Mouse (Mus musculus) layer of hippocampus, adult 2 months (tissue): ENCODE measurements at regions not wholly inside any gene's neighbourhood (a gene's known extent, or its start where the extent isn't known, plus 50 kb on each side); places are given as distances from the start of the nearest gene placed in this dataset.

Experiments used
- DNase-seq, 2 experiments: peaks; one replicate each; pipeline ENCODE4 v3.0.0; 2022; ENCODE audit warnings: low spot score in 2 of 2
- H3K27ac ChIP-seq: fragments of 200-600 bp; 2 replicates; pipeline ENCODE4 v1.8.1; 2022
- H3K4me3 ChIP-seq: fragments of 200-600 bp; 2 replicates; pipeline ENCODE4 v1.8.1; 2022; ENCODE audit warnings: mild to moderate bottlenecking
- CTCF ChIP-seq: fragments of 200-600 bp; conservative IDR thresholded peaks from 2 replicates; pipeline ENCODE4 v1.8.1; 2022; ENCODE audit warnings: antibody characterized with exemption, mild to moderate bottlenecking, moderate library complexity

DNA sequence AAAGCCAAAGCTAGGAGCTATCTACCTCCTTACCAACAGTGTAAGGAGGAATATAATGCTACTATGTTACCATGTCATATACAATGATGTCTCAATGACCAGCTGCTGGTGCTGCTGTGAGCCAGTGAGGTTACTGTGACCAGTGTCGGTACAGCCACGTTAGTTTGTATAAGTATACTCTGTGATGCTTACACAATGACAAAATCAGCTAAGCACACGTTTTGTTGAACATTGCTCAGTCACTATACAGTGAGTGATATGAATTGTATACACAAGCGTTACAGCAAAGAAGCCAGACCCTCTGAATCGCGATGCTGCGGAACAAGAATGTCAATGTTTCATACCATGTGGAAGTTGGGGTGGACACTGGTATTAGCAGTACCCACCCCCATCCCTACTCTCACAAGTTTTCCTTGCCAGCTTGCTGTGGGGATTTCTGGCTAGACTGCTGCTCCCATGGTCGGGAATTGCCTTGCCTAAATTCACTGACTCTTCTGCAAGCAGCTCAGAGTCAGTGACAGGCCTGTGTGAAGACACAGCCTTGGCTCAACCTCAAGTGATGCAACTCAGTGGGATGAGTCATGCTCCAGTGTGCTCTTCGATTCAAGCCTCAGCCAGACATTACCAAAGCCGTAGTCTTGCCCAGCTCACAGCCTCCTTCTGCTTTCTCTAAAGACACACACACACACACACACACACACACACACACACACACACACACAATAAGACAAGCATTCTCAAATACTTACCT, 96.5 kb upstream of the Plcb4 start:
- TF ChIP-seq CTCF: no peak
- DNase-seq: peak; percentile 17 to 45
- H3K4me3 ChIP-seq: no peak overlapping the region
- H3K27ac ChIP-seq: no peak overlapping the region

DNA sequence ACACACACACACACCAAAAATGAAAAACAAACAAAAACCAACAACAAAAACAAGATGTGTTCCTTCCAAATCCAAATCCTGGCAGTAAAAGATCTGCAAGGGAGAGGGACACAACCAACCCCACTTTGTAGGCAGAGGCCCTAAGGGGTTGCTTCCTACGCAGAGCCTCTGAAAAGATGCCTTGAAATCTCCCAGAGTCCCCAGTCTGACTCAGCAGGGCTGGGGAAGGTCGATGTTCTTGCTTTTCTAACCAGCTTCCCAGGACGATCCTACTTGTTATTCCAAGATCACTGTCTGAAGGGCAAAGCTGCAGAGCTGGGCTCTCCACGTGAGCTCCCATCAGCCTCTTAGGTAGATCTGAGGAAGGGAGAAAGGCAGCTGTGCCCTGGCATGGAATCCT, 94.6 kb upstream of the Plcb4 start:
- no peak for DNase-seq
- Histone ChIP-seq H3K4me3 (no peak overlapping the region), H3K27ac (no peak overlapping the region)
- TF ChIP-seq CTCF: no peak

GRCm38 (mm10) chr2:135568350-135568749, 90.5 kb upstream of the Plcb4 start:
- DNase-seq: no peak
- no peak overlapping the region for H3K27ac ChIP-seq
- H3K4me3 ChIP-seq: no peak overlapping the region
- no peak for TF ChIP-seq CTCF

DNA sequence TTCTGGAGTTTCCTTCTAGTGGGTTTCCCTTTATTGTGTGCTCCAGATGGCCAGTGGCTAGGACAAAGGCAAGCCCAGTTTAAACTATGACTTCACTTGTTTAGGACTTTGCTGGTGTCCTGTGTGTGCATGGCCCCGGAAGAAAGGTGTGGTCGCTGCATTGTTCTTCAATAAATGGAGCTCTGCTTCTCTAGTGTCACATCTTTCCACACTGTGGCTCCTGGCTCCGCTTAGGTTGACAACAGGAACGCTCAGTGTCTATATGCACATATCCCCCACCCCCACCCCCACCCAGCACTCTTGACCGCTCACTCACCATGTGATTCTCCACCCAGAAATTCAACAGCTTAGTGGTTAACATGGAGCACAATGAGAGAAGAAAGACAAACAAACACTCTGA, 87.2 kb upstream of the Plcb4 start:
- Histone ChIP-seq H3K4me3 (no peak overlapping the region), H3K27ac (no peak overlapping the region)
- TF ChIP-seq CTCF: no peak
- no peak for DNase-seq

GRCm38 (mm10) chr2:135577228-135577627, 81.6 kb upstream of the Plcb4 start:
- no peak for TF ChIP-seq CTCF
- no peak overlapping the region for H3K27ac ChIP-seq
- DNase-seq: no peak
- no peak overlapping the region for H3K4me3 ChIP-seq

DNA sequence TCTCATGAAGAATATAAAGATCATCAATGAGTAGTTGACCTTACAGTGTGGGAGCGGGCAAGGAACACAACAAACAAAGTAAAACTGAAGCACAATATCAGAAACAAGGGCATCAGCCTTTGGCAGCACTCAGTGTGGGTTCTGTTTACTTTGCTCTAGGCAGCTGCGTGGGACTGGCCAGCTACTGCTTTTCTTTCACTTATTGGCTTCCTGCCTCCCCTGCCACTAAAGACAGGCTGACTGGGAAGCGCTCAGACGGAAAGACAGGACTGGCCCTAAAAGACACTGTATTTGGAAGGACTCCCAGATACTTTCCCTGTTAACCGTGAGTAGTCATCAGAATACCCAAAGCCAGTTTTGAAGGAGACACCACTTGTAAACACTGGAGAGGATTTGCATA, 80.7 kb upstream of the Plcb4 start:
- DNase-seq: no peak
- TF ChIP-seq CTCF: no peak
- Histone ChIP-seq H3K27ac (no peak overlapping the region), H3K4me3 (no peak overlapping the region)

DNA sequence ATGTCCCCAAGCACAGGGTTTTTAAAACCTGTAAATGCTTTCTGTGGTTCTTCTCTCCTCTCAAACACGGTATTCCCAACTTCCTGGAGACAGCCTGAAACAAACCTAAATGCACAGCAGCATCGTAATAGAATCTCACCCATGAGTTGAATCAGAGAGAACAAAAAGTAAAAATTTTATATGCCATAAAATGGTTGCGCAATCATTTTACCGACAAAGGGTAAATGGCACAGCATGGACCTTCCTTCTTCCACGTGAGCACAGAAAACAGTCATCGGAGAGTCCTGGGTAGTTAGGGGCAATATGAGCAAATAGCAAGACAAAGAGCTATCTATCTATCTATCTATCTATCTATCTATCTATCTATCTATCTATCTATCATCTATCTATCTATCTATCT, 79.3 kb upstream of the Plcb4 start:
- TF ChIP-seq CTCF: no peak
- H3K4me3 ChIP-seq: no peak overlapping the region
- no peak overlapping the region for H3K27ac ChIP-seq
- DNase-seq: no peak

DNA sequence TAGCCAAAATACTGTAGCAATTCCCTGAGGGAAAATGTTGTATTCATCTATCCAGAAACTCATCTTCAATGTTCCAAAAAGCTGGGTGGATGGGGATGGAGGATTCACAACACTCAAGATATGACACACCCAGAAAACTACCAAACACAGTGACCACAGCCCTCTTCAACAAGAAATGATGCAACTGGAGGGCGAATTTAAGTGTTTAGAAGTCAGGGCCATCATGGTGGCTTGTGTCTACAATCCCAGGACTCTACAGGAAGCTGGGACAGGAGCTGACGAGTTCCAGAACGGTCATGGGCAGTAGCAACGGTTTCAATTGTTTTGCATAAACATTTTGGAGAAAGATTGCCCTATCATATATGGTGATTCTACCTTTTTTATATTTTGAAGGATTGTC, 78.8 kb upstream of the Plcb4 start:
- no peak overlapping the region for H3K4me3 ChIP-seq
- TF ChIP-seq CTCF: no peak
- no peak for DNase-seq
- H3K27ac ChIP-seq: no peak overlapping the region

DNA sequence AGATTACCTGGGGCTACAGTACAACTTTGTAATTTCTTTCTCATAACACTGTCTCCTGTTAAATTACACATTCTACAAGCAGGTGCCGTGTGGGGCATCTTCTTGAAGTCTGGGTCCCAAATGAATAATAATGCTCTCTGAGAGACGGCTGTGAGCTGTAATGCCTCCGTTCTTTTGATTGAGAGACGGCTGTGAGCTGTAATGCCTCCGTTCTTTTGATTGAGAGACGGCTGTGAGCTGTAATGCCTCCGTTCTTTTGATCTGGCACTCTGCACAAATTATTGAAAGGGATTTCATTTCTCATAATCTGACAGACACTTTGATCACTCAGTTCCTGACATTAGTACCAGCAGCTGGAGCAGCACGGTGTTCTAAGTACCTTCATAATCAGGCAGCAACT, 76.5 kb upstream of the Plcb4 start:
- Histone ChIP-seq H3K4me3 (no peak overlapping the region), H3K27ac (no peak overlapping the region)
- no peak for TF ChIP-seq CTCF
- DNase-seq: no peak

GRCm38 (mm10) chr2:135606306-135606705, 52.5 kb upstream of the Plcb4 start:
- no peak for DNase-seq
- no peak for TF ChIP-seq CTCF
- Histone ChIP-seq H3K4me3 (no peak overlapping the region), H3K27ac (no peak overlapping the region)
